Mouse (Mus musculus) forebrain, embryonic 15.5 days (tissue): ENCODE measurements at regions not wholly inside any gene's neighbourhood (a gene's known extent, or its start where the extent isn't known, plus 50 kb on each side); places are given as distances from the start of the nearest gene placed in this dataset.

Source experiments
- ATAC-seq: fragments of 200-750 bp; cut with Nextera tagmentation; replicated peaks from 2 replicates; pipeline ENCODE4 v1.8.0; 2017; ENCODE audit warnings: mild to moderate bottlenecking, moderate TSS enrichment, moderate library complexity
- H3K27ac ChIP-seq: fragments of 300-500 bp; sonication (generic); replicated peaks from 2 replicates; pipeline ENCODE4 v1.5.1; 2015; ENCODE audit warnings: mild to moderate bottlenecking, inconsistent platforms
- H3K27me3 ChIP-seq: fragments of 300-500 bp; sonication (generic); 2 replicates; pipeline ENCODE4 v1.6.1; 2015; ENCODE audit warnings: inconsistent platforms
- H3K36me3 ChIP-seq: fragments of 300-500 bp; sonication (generic); 2 replicates; pipeline ENCODE4 v1.6.1; 2015; ENCODE audit warnings: mild to moderate bottlenecking, inconsistent platforms
- H3K4me1 ChIP-seq: fragments of 300-500 bp; sonication (generic); 2 replicates; pipeline ENCODE4 v1.6.1; 2015; ENCODE audit warnings: inconsistent platforms
- H3K4me2 ChIP-seq: fragments of 300-500 bp; sonication (generic); replicated peaks from 2 replicates; pipeline ENCODE4 v1.6.1; 2015; ENCODE audit warnings: mild to moderate bottlenecking, inconsistent platforms
- H3K4me3 ChIP-seq: fragments of 300-500 bp; sonication (generic); 2 replicates; pipeline ENCODE4 v1.5.1; 2015; ENCODE audit warnings: mild to moderate bottlenecking, inconsistent platforms
- H3K9ac ChIP-seq: fragments of 300-500 bp; sonication (generic); replicated peaks from 2 replicates; pipeline ENCODE4 v1.6.1; 2015; ENCODE audit warnings: mild to moderate bottlenecking, inconsistent platforms
- H3K9me3 ChIP-seq: fragments of 300-500 bp; sonication (generic); 2 replicates; pipeline ENCODE4 v1.6.1; 2016; ENCODE audit warnings: inconsistent platforms
- WGBS: fragments of 180-500 bp; shearing (Covaris S2); methylation state at CpG from one replicate; pipeline ENCODE4 v1.1.7; 2015; ENCODE audit warnings: mixed read lengths; 5-methylcytosine and 5-hydroxymethylcytosine counted together

- H3K4me3 ChIP-seq, result no peak overlapping the region
- H3K27ac ChIP-seq, result no peak overlapping the region
- H3K27me3 ChIP-seq, result no peaks in the 10 kb centered on the region
- 66% methylated on average over 2 of the region's 2 CpGs for WGBS
- no peak overlapping the region for H3K9ac ChIP-seq
- H3K4me2 ChIP-seq, result no peak overlapping the region
- no peaks in the 10 kb centered on the region for H3K9me3 ChIP-seq
- no peaks in the 10 kb centered on the region for H3K36me3 ChIP-seq
- no peaks in the 10 kb centered on the region for H3K4me1 ChIP-seq
- no peak for ATAC-seq
These were observed 80.7 kb upstream of the Cpeb4 start for GRCm38 (mm10) chr11:31791264-31791663.

- ATAC-seq, result no peak
- 95% methylated on average over 8 of the region's 8 CpGs for WGBS
- Histone ChIP-seq H3K9ac (no peak overlapping the region), H3K36me3 (no peaks in the 10 kb centered on the region), H3K4me2 (no peak overlapping the region), H3K27me3 (no peaks in the 10 kb centered on the region), H3K4me3 (no peak overlapping the region), H3K27ac (no peak overlapping the region), H3K4me1 (no peaks in the 10 kb centered on the region), H3K9me3 (no peaks in the 10 kb centered on the region)
These were observed 76.9 kb upstream of the Cpeb4 start for GRCm38 (mm10) chr11:31795084-31795483.

- Histone ChIP-seq H3K36me3 (no peaks in the 10 kb centered on the region), H3K4me3 (no peak overlapping the region), H3K27ac (no peak overlapping the region), H3K27me3 (no peaks in the 10 kb centered on the region), H3K9ac (no peak overlapping the region), H3K4me1 (no peaks in the 10 kb centered on the region), H3K4me2 (no peak overlapping the region), H3K9me3 (no peaks in the 10 kb centered on the region)
- peak; percentile 43; the same call in 1 of the 2 replicates for ATAC-seq
- 68% methylated on average over 6 of the region's 6 CpGs for WGBS
These were observed 75.8 kb upstream of the Cpeb4 start for GRCm38 (mm10) chr11:31796245-31796644.

GRCm38 (mm10) chr11:31801575-31801974 lies 70.4 kb upstream of the Cpeb4 start:
- no peaks in the 10 kb centered on the region for H3K27me3 ChIP-seq
- ATAC-seq, result no peak
- no peak overlapping the region for H3K9ac ChIP-seq
- H3K4me1 ChIP-seq, result no peaks in the 10 kb centered on the region
- WGBS, result 81% methylated on average over 4 of the region's 4 CpGs
- no peak overlapping the region for H3K4me3 ChIP-seq
- H3K4me2 ChIP-seq, result no peak overlapping the region
- H3K27ac ChIP-seq, result no peak overlapping the region
- H3K9me3 ChIP-seq, result no peaks in the 10 kb centered on the region
- H3K36me3 ChIP-seq, result no peaks in the 10 kb centered on the region

- ATAC-seq, result no peak
These were observed 68.6 kb upstream of the Cpeb4 start for GRCm38 (mm10) chr11:31803319-31803891.

GRCm38 (mm10) chr11:31804518-31804917 lies 67.5 kb upstream of the Cpeb4 start:
- Histone ChIP-seq H3K36me3 (no peaks in the 10 kb centered on the region), H3K27ac (no peak overlapping the region), H3K9ac (no peak overlapping the region), H3K9me3 (no peaks in the 10 kb centered on the region), H3K27me3 (no peaks in the 10 kb centered on the region), H3K4me2 (no peak overlapping the region), H3K4me3 (no peak overlapping the region), H3K4me1 (peaks cover 5% of the 10 kb centered on the region; the same call in 1 of the 2 replicates)
- no peak for ATAC-seq
- WGBS, result 94% methylated on average over 6 of the region's 6 CpGs

More at GRCm38 (mm10) chr11:31803319-31803891, 68.6 kb upstream of the Cpeb4 start:
- Histone ChIP-seq H3K36me3 (no peaks in the 10 kb centered on the region), H3K9me3 (no peaks in the 10 kb centered on the region), H3K4me2 (no peak overlapping the region), H3K9ac (no peak overlapping the region), H3K27ac (no peak overlapping the region), H3K4me3 (no peak overlapping the region), H3K4me1 (peaks cover 5% of the 10 kb centered on the region; the same call in 1 of the 2 replicates), H3K27me3 (no peaks in the 10 kb centered on the region)
- WGBS, result 54% methylated on average over 3 of the region's 3 CpGs

- 77% methylated on average over 8 of the region's 8 CpGs for WGBS
- H3K27me3 ChIP-seq, result no peaks in the 10 kb centered on the region
- no peak overlapping the region for H3K27ac ChIP-seq
These were observed 64.4 kb upstream of the Cpeb4 start for GRCm38 (mm10) chr11:31807461-31808215.

GRCm38 (mm10) chr11:31808216-31808838 lies 63.7 kb upstream of the Cpeb4 start:
- ATAC-seq, result no peak
- Histone ChIP-seq H3K9ac (no peak overlapping the region), H3K27me3 (no peaks in the 10 kb centered on the region), H3K9me3 (no peaks in the 10 kb centered on the region), H3K4me3 (no peak overlapping the region), H3K36me3 (no peaks in the 10 kb centered on the region), H3K4me2 (no peak overlapping the region), H3K4me1 (peaks cover 5% of the 10 kb centered on the region; the same call in 1 of the 2 replicates), H3K27ac (no peak overlapping the region)
- WGBS, result 84% methylated on average over 5 of the region's 5 CpGs

More at GRCm38 (mm10) chr11:31807461-31808215, 64.4 kb upstream of the Cpeb4 start:
- peaks cover 5% of the 10 kb centered on the region; the same call in 1 of the 2 replicates for H3K4me1 ChIP-seq
- no peak overlapping the region for H3K4me3 ChIP-seq
- no peak overlapping the region for H3K9ac ChIP-seq
- peak; percentile 54; the same call in 1 of the 2 replicates for ATAC-seq
- H3K4me2 ChIP-seq, result no peak overlapping the region
- no peaks in the 10 kb centered on the region for H3K36me3 ChIP-seq
- no peaks in the 10 kb centered on the region for H3K9me3 ChIP-seq

- Histone ChIP-seq H3K9ac (no peak overlapping the region), H3K4me2 (no peak overlapping the region), H3K27me3 (no peaks in the 10 kb centered on the region), H3K4me3 (no peak overlapping the region), H3K4me1 (peaks cover 5% of the 10 kb centered on the region; the same call in 1 of the 2 replicates), H3K36me3 (no peaks in the 10 kb centered on the region), H3K9me3 (no peaks in the 10 kb centered on the region), H3K27ac (no peak overlapping the region)
- ATAC-seq, result no peak
- 71% methylated on average over 7 of the region's 7 CpGs for WGBS
These were observed 61.8 kb upstream of the Cpeb4 start for GRCm38 (mm10) chr11:31810011-31810786.

GRCm38 (mm10) chr11:31812215-31812614 lies 59.8 kb upstream of the Cpeb4 start:
- 83% methylated on average over 9 of the region's 9 CpGs for WGBS
- Histone ChIP-seq H3K27me3 (no peaks in the 10 kb centered on the region), H3K9me3 (no peaks in the 10 kb centered on the region), H3K4me3 (no peak overlapping the region), H3K4me2 (no peak overlapping the region), H3K27ac (no peak overlapping the region), H3K4me1 (peaks cover 5% of the 10 kb centered on the region; the same call in 1 of the 2 replicates), H3K9ac (no peak overlapping the region), H3K36me3 (no peaks in the 10 kb centered on the region)
- ATAC-seq, result no peak

GRCm38 (mm10) chr11:31814616-31815015 lies 57.4 kb upstream of the Cpeb4 start:
- 90% methylated on average over 4 of the region's 4 CpGs for WGBS
- Histone ChIP-seq H3K4me3 (no peak overlapping the region), H3K27me3 (no peaks in the 10 kb centered on the region), H3K9me3 (no peaks in the 10 kb centered on the region), H3K36me3 (no peaks in the 10 kb centered on the region), H3K9ac (no peak overlapping the region), H3K27ac (no peak overlapping the region), H3K4me2 (no peak overlapping the region), H3K4me1 (0 out of 2 replicates have a peak, but pooled peaks cover 4% of the 10 kb centered on the region)
- ATAC-seq, result no peak
